Mouse (Mus musculus) embryonic fibroblast, embryonic 13.5 days (primary cell): ENCODE results near the gene Tbc1d16.

Source experiments
- CTCF ChIP-seq: IDR thresholded peaks from 2 replicates; pipeline ENCODE4 v1.5.1; 2011; ENCODE audit warnings: mild to moderate bottlenecking, control low read depth, low read length, moderate library complexity, borderline replicate concordance; ENCODE audit not compliant: insufficient read depth
- POLR2A ChIP-seq: IDR thresholded peaks from 2 replicates; pipeline ENCODE4 v1.6.1; 2011; ENCODE audit warnings: low read depth, mild to moderate bottlenecking, control low read depth, low read length, moderate library complexity

DNA sequence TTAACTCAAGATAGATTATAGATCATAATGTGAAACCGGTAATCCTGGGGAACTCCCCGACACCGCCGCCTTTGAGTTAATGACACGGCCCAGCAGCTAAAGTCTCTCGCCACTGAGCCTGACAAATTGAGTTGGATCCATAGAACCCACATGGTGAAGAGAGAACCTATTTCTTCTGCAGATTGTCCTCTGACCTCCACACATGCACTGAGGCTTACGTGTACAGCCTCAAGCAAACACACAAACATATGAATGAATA, 64.6 kb downstream of the Tbc1d16 start:
- TF ChIP-seq POLR2A (no peak), CTCF (no peak)
